Mouse (Mus musculus): ENCODE data around the gene Cd274.

The Cd274 gene

GRCm38 (mm10) chr19:29430516-29430915 is 63.3 kb downstream of the Cd274 start:
- DNase-seq (ENCODE audit: low read depth, low spot score): peak; percentile 39

- DNase-seq (ENCODE audit: low read depth, low spot score): peak; percentile 86
Observed at GRCm38 (mm10) chr19:29430953-29431352, 63.7 kb downstream of the Cd274 start.

- DNase-seq (ENCODE audit: low read depth, low spot score): no peak
Observed at GRCm38 (mm10) chr19:29436793-29437479, 69.7 kb downstream of the Cd274 start.

All from CD4-positive helper T cell, adult 2 months (primary cell).